Mouse (Mus musculus): ENCODE measurements around the gene Gucd1. TPM values are rescaled to one million over a fixed set of nuclear protein-coding genes. Genes with fewer than 3 reads are reported as not detected.

The Gucd1 gene
- total and polyA plus RNA-seq, 2 experiments from 2014 or later, result 16.0 to 44.9 TPM

DNA sequence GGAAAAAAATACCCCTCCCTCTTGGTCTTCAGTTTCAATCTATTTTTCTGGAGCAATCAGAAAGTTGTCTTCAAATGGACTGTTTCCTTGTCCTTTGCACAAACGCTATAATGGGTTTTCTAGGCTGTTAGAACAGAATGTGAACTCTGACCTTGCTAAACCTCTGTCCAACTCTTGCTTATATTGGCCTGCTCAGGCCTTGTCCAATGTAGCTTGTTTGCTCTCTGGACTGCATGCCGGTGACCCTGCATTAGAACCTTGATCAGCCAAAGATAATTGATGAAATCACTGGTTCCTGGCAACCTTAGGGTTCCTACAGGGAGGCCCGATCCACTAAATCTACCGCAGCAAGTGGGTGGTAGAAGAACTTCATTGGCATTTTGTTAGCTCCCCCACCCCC, 110.0 kb downstream of the Gucd1 start:
- H3K4me2 ChIP-seq (ENCODE audit: low read depth), result no peak overlapping the region
- H3K27me3 ChIP-seq (ENCODE audit: insufficient read depth, low read length), result no peaks in the 10 kb centered on the region
- H3K9me3 ChIP-seq (ENCODE audit: low read length), result no peaks in the 10 kb centered on the region
- TF ChIP-seq CTCF (IDR thresholded peaks at IDR 0.05; ENCODE audit: low read depth), result no peak
- no peak overlapping the region for H3K9ac ChIP-seq
- 83% methylated on average over 4 of the region's 4 CpGs for WGBS
- ATAC-seq (no peak), DNase-seq (no peak)
- H3K4me3 ChIP-seq (ENCODE audit: low read depth, low read length), result no peak overlapping the region
- no peaks in the 10 kb centered on the region for H3K36me3 ChIP-seq (ENCODE audit: insufficient read depth)
- no peaks in the 10 kb centered on the region for H3K4me1 ChIP-seq (ENCODE audit: insufficient read depth)
- no peak overlapping the region for H3K27ac ChIP-seq (ENCODE audit: low read depth, low read length)

DNA sequence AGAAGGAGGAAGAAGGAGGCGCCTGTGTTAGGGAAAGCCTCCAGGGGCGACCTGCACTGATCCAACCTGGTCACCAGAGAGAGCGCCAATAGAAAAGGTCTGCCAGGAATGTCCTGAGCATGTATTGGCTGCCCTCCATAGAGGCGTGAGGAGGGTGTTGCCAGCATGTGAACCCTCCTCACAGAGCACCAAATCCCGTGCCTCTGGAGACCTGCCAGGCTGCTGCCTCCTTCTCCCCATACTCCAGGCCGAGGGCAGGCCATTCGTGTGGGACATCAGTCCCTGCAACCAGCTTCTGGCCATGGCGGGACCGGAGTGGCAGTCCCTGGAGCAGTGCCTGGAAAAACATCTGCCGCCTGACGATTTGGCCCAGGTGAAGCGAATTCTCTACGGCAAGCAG, 111.0 kb downstream of the Gucd1 start:
- Histone ChIP-seq H3K36me3 (ENCODE audit: insufficient read depth) (no peaks in the 10 kb centered on the region), H3K9me3 (ENCODE audit: low read length) (no peaks in the 10 kb centered on the region), H3K4me1 (ENCODE audit: insufficient read depth) (no peaks in the 10 kb centered on the region), H3K27me3 (ENCODE audit: insufficient read depth, low read length) (no peaks in the 10 kb centered on the region), H3K4me3 (ENCODE audit: low read depth, low read length) (no peak overlapping the region), H3K27ac (ENCODE audit: low read depth, low read length) (no peak overlapping the region), H3K9ac (no peak overlapping the region), H3K4me2 (ENCODE audit: low read depth) (no peak overlapping the region)
- no peak for DNase-seq
- 40% methylated on average over 13 of the region's 13 CpGs for WGBS
- ATAC-seq, result no peak
- TF ChIP-seq CTCF (IDR thresholded peaks at IDR 0.05; ENCODE audit: low read depth), result no peak

GRCm38 (mm10) chr10:75405916-75406315, 111.9 kb downstream of the Gucd1 start:
- Histone ChIP-seq H3K9me3 (ENCODE audit: low read length) (no peaks in the 10 kb centered on the region), H3K9ac (no peak overlapping the region), H3K27ac (ENCODE audit: low read depth, low read length) (no peak overlapping the region), H3K4me2 (ENCODE audit: low read depth) (no peak overlapping the region), H3K4me3 (ENCODE audit: low read depth, low read length) (no peak overlapping the region), H3K27me3 (ENCODE audit: insufficient read depth, low read length) (no peaks in the 10 kb centered on the region), H3K4me1 (ENCODE audit: insufficient read depth) (no peaks in the 10 kb centered on the region), H3K36me3 (ENCODE audit: insufficient read depth) (no peaks in the 10 kb centered on the region)
- ATAC-seq (no peak), DNase-seq (no peak)
- WGBS, result 91% methylated on average over 8 of the region's 8 CpGs
- no peak for TF ChIP-seq CTCF (IDR thresholded peaks at IDR 0.05; ENCODE audit: low read depth)

- 89% methylated on average over 4 of the region's 4 CpGs for WGBS
- peak; percentile 31 for TF ChIP-seq CTCF (IDR thresholded peaks at IDR 0.05; ENCODE audit: low read depth)
- no peaks in the 10 kb centered on the region for H3K9me3 ChIP-seq (ENCODE audit: low read length)
- H3K4me2 ChIP-seq (ENCODE audit: low read depth), result no peak within 1 kb of the TSS
- H3K9ac ChIP-seq, result no peak within 1 kb of the TSS
- H3K27me3 ChIP-seq (ENCODE audit: insufficient read depth, low read length), result no peaks in the 10 kb centered on the region
- H3K27ac ChIP-seq (ENCODE audit: low read depth, low read length), result no peak within 1 kb of the TSS
- ATAC-seq, result no peak
- H3K4me3 ChIP-seq (ENCODE audit: low read depth, low read length), result no peak within 1 kb of the TSS
- no peak for DNase-seq
- no peaks in the 10 kb centered on the region for H3K4me1 ChIP-seq (ENCODE audit: insufficient read depth)
- H3K36me3 ChIP-seq (ENCODE audit: insufficient read depth), result no peaks in the 10 kb centered on the region
Observed at GRCm38 (mm10) chr10:75400958-75401357, 116.8 kb downstream of the Gucd1 start, which contains the start of gene Upb1. TSS of gene Upb1 (plus strand) at chr10:75401115.

DNA sequence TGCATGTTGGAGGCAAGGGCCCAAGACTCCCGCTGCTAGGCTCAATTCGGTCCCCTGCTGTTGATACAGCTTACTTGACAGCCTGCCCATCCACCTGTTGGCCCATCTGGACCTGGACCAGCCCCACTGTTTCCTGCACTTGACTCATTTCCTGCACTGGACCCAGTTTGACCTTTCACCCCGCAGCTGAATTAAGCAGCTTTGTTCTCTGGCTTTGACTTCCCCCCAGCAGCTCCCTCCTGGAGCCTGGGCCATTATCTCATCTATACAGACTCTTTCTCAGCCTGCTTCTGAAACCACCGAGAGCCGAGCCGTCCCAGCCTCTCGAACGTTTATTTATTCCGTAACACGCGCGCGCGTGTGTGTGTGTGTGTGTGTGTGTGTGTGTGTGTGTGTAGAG, 120.8 kb downstream of the Gucd1 start:
- Histone ChIP-seq H3K36me3 (ENCODE audit: insufficient read depth) (no peaks in the 10 kb centered on the region), H3K27me3 (ENCODE audit: insufficient read depth, low read length) (no peaks in the 10 kb centered on the region), H3K27ac (ENCODE audit: low read depth, low read length) (no peak overlapping the region), H3K4me3 (ENCODE audit: low read depth, low read length) (no peak overlapping the region), H3K4me1 (ENCODE audit: insufficient read depth) (no peaks in the 10 kb centered on the region), H3K9ac (no peak overlapping the region), H3K4me2 (ENCODE audit: low read depth) (no peak overlapping the region), H3K9me3 (ENCODE audit: low read length) (no peaks in the 10 kb centered on the region)
- DNase-seq (no peak), ATAC-seq (peak; percentile 64)
- 35% methylated on average over 14 of the region's 14 CpGs for WGBS
- no peak for TF ChIP-seq CTCF (IDR thresholded peaks at IDR 0.05; ENCODE audit: low read depth)

DNA sequence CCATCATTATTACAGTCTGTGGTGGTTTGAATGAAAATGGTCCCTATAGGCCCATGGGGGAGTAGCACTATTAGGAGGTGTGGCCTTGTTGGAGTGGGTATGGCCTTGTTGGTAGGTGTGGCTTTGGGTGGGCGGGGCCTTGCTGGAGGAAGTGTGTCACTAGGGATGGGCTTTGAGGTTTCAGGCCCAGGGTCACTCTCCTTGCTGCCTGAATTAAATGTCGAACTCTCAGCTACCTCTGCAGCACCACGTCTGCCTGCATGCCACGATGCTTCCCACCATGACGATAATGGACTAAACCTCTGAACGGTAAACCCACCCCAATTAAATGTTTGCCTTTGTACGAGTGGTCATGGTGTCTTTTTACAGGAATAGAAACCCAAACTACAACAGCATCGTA, 123.0 kb downstream of the Gucd1 start:
- Histone ChIP-seq H3K4me1 (ENCODE audit: insufficient read depth) (no peaks in the 10 kb centered on the region), H3K27ac (ENCODE audit: low read depth, low read length) (no peak overlapping the region), H3K4me3 (ENCODE audit: low read depth, low read length) (no peak overlapping the region), H3K4me2 (ENCODE audit: low read depth) (no peak overlapping the region), H3K27me3 (ENCODE audit: insufficient read depth, low read length) (no peaks in the 10 kb centered on the region), H3K9ac (no peak overlapping the region), H3K36me3 (ENCODE audit: insufficient read depth) (no peaks in the 10 kb centered on the region), H3K9me3 (ENCODE audit: low read length) (no peaks in the 10 kb centered on the region)
- DNase-seq (no peak), ATAC-seq (no peak)
- 89% methylated on average over 8 of the region's 8 CpGs for WGBS
- TF ChIP-seq CTCF (IDR thresholded peaks at IDR 0.05; ENCODE audit: low read depth), result no peak

DNA sequence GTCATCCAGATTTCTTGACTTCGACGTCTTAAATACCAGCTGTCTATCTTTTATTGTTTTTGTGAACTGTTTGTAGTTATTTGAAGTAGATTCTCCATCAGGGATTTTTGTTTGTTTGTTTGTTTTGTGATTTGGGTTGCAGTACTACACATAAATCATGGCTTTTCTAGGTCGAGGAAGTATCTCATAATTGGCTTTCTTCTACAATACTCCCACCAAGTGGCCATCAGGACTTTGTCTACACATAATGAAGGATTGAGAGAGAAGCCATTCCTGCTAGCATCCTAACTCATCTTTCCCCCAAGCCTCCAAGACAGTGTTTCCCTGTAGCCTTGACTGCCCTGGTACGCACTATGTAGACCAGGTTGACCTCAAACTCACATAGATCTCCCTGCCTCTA, 126.9 kb downstream of the Gucd1 start:
- no peak overlapping the region for H3K4me3 ChIP-seq (ENCODE audit: low read depth, low read length)
- WGBS, result 90% methylated on average over 4 of the region's 4 CpGs
- H3K9me3 ChIP-seq (ENCODE audit: low read length), result no peaks in the 10 kb centered on the region
- no peaks in the 10 kb centered on the region for H3K4me1 ChIP-seq (ENCODE audit: insufficient read depth)
- no peaks in the 10 kb centered on the region for H3K36me3 ChIP-seq (ENCODE audit: insufficient read depth)
- H3K9ac ChIP-seq, result no peak overlapping the region
- peak; percentile 31; the same call in 1 of the 2 replicates for TF ChIP-seq CTCF (IDR thresholded peaks at IDR 0.05; ENCODE audit: low read depth)
- ATAC-seq (no peak), DNase-seq (no peak)
- H3K27me3 ChIP-seq (ENCODE audit: insufficient read depth, low read length), result no peaks in the 10 kb centered on the region
- H3K4me2 ChIP-seq (ENCODE audit: low read depth), result no peak overlapping the region
- H3K27ac ChIP-seq (ENCODE audit: low read depth, low read length), result no peak overlapping the region

DNA sequence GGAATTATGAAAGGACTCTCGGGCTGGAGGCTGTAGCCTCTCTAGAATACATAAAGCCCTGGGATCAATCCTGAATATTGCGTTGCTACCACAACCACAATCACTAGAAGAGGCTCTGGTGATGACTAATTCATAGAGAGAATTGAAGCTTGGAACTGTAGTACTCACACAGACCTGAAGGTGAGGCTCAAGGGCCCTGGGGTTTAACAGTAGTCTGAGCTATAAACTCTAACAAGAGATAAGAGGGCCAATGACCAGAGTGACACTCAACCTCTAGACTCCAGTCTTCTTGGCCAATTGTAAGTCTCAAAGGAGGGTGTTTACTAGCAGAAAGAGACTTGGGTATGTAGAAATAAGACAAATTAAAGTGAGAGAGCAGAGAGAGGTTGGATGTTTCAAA, 127.6 kb downstream of the Gucd1 start:
- Histone ChIP-seq H3K36me3 (ENCODE audit: insufficient read depth) (no peaks in the 10 kb centered on the region), H3K27ac (ENCODE audit: low read depth, low read length) (no peak overlapping the region), H3K4me1 (ENCODE audit: insufficient read depth) (no peaks in the 10 kb centered on the region), H3K4me3 (ENCODE audit: low read depth, low read length) (no peak overlapping the region), H3K9ac (no peak overlapping the region), H3K27me3 (ENCODE audit: insufficient read depth, low read length) (no peaks in the 10 kb centered on the region), H3K4me2 (ENCODE audit: low read depth) (no peak overlapping the region), H3K9me3 (ENCODE audit: low read length) (no peaks in the 10 kb centered on the region)
- no peak for TF ChIP-seq CTCF (IDR thresholded peaks at IDR 0.05; ENCODE audit: low read depth)
- WGBS, result 74% methylated on average over 2 of the region's 2 CpGs
- ATAC-seq (no peak), DNase-seq (no peak)
